Mouse (Mus musculus) gastrocnemius, postnatal 25 days (tissue): ENCODE measurements around the gene Sf3a2. TPM values are rescaled to one million over a fixed set of nuclear protein-coding genes. Genes with fewer than 3 reads are reported as not detected.

Experiments used
- DNase-seq: peaks from one replicate; pipeline ENCODE4 v3.0.0; 2022
- long read RNA-seq, 2 experiments: library from polyadenylated mRNA; stranded (forward); transcript quantifications; one replicate each; pipeline ENCODE4 v2.0.0; 2021
- total RNA-seq, 2 experiments: library from RNA; stranded (reverse); gene quantifications; 1 replicate in 1 of 2; 2 replicates in 1 of 2; pipeline ENCODE4 v1.2.3; 2021

Sf3a2 gene
- 10 to 100 TPM; 24.0 to 24.9 TPM for total RNA-seq
- long read RNA-seq, experiment 1, transcript Sf3a2-203 (9 exons, 2,213 nt), result major isoform, 33 of 40 reads
- long read RNA-seq, experiment 1, partial matches to known transcripts, result 1 of 40 reads
- long read RNA-seq, experiment 1, other reads (novel, unspliced or antisense), result 5 of 40 reads
- long read RNA-seq, experiment 2, transcript Sf3a2-203 (9 exons, 2,213 nt), result major isoform, 31 of 39 reads
- long read RNA-seq, experiment 2, partial matches to known transcripts, result 1 of 39 reads
- long read RNA-seq, experiment 2, other reads (novel, unspliced or antisense), result 6 of 39 reads

DNA sequence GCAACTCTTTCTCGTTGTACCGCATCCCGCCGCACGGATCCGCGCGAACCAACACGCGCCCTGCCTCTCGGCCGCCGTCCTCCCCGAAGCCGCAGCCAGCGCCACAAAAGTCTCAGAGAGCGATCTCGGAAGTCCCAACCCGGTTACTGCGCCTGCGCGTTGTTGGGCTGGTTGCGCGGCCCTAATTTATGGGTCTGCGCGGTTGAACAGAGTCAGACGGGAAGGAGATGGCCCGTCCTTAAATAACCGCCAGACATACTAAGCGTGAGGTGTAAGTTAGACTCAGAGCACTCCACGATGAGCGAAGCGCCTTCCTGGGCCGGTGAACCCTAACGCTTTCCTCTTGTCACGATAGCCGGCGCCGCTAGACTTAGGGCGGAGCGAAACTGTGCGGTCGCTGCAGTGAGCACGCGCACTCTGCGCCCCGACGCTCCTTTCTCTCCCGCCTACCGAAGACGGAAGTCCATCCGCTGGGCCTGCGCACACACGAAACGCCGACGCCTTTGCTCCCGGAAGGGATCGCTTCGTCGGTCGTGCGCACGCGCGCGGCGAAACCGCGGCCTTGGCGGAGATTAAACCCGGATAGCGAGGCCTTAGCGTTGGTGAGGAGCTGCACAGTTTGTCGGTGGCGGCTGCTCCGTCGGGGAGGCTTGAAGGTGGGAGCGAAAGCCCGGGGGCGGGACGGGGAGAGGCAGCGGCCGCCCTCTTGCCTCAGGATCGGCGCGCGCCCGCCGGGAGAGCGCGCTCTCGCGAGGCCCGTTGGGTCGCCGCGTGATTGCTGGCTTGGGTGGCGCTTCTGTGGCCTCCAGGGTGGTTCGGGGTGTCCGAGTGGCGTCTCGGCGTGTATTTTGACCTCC, at the start of gene Sf3a2, which contains the start of gene Plekhj1:
Sf3a2 (plus strand) TSS at position 49 of the 857 bp plus-strand sequence.
Plekhj1 (minus strand) TSS at position 477 of the 857 bp plus-strand sequence.
- DNase-seq, result peak; percentile 94

DNA sequence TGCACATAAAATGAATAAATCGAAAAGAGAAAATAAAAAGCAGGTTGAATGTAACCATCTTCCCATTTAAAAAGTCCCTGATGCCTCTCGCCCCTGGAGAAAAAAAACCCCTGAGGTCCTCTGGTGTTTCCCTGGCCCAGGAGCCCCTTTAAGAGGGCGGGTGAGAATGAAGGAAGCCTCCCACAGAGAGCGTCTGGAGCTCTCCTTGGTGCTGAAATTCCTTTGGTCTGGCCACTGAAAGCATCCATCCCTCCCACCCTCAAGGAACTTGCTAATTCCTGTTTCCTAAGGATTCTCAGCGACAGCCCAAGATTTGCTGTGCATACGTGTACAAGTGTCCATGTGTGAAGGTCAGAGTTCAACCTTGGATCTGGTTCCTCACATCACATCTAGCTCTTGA, 49.4 kb upstream of the Sf3a2 start:
- DNase-seq, result no peak

DNA sequence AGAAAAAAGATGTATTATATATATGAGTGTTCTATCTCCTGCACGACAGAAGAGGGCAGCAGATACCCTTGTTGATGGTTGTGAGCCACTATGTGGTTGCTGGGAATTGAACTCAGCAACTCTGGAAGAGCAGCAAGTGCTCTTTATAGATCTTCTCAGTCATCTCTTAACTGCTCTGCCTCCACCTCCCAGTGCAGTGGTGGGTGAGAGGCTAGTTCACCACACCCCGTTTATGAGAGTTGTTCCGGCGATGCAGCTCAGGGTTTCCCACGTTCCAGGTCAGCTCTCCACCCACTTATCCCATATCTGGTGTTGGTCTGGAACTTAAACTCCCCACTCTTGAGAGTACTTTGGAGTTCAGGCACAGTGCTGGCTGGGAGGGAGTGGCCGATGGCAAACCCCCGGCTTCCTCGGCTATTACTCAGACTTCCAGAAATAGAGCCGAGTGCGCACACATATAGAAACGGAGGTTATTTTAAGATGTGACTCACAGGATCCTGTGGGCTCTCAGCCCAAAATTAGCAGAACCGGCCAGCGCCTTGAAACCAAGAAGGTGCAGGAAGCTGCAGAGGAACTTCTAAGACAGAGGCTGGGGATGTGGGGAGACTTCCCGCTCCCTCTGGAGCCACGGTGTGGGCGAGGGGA, 46.7 kb upstream of the Sf3a2 start:
- DNase-seq, result peak; percentile 83

DNA sequence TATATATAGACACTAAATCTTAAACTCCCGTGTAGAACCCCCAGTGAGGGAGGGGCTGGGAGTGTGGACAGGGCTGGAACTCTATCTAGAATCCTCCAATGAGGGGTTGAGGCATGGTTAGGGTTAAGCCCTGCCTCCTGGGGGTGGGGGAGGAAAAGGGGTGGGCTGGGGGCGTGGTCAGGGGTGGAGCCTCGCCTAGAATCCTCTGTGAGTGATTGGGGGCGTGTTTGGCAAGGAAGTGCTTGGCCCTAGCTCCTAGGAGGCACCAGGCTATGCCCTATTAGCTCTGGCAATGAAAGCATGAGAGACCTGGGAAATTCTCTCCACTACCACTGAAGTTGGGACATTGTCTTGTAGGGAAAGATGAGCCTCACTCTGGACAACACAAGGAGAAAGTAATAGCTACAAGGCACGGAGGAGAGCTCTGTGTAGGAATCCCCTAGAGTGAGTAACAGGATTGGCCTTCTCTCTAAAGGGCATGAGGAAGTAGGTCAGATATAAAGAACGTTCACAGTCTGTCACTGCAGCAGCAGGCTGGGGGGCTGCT, 45.8 kb upstream of the Sf3a2 start:
- peak; percentile 83 for DNase-seq

DNA sequence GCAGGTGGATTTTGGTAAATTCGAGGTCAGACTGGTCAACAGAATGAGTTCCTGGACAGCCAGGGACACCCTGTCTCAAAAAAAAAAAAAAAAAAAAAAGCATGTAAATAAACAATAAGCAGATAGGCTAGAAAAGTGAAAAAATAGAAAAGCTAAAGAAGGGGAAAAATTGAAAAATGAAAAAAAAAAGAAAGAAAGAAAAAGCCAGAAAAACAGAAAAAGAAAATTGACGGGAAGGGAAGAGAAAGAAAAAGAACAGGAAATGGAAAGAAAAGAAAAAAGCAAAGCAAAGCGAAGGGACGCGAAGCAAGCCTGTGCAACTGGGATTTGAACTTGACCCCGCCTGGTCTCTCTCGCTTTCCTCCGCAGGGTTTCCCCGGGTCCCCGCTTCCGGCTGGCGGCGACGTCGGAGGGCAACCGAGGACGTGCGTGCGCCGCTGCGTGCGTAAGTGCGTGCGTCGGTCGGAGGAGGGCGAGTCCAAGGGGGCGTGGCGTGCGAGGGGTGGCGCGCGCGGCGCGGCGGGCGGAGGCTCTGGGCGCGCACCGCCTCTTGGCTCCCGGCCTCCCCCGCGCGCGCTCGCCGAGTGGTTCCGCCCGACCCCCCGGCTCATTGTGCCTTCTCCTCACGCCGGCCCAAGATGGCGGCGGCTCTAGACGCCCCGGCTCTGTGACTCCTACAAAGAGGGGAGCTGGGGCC, 43.3 kb upstream of the Sf3a2 start, which contains the start of gene Dot1l:
Dot1l (plus strand) TSS at position 613 of the 697 bp plus-strand sequence.
- DNase-seq, result peak; percentile 98

DNA sequence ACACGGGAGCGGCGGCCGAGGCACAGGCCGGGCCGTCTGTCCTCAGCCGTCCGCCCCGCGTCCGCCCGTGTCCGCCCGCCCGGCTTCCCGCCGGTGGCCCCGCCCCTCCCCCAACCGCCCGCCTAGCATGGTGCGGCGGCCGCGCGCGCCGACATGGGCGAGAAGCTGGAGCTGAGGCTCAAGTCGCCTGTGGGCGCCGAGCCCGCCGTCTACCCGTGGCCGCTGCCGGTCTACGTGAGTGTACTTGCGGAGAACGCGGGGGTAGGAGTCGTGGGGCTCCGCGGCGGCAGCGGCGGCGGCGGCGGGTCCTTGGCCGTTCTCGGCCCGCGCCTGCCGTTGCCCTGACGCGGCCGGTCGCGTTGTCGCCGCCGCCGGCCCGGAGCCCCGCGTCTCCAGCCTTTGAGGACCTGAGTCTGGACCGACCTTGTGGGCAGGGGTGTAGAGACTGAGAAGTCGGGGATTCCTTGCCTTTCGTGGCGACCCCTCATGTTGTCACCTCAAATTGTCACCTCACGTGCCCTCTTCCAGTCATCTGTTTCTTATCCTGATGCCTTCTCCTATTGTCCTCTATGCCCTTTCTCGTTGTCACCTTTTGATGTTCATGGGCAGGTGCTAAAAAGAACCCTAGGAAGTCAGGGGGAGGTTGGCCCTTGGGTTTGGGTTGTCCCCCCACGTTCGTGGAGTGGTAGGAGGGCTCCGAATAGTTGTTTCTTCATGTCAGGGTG, 42.5 kb upstream of the Sf3a2 start:
- no peak for DNase-seq

DNA sequence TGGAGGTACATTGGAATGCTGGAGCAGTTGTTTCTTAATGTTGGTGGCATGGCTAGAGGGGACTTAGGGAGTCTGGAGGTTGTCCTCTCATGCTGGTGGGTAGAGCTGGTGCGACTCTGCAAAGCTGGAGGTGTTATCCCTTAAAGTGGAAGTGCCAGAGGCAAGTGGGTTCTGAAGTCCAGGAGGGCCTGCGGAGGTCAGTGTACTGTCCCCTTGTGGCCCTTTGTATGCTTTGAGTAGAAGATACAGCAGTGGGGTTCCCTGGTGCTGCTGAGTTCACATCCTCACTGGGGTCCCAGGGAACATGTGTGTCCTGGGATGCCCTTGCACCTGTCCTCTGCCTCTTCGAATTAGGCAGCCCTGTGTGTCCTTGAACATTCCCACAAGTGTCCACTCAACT, 41.9 kb upstream of the Sf3a2 start:
- no peak for DNase-seq

DNA sequence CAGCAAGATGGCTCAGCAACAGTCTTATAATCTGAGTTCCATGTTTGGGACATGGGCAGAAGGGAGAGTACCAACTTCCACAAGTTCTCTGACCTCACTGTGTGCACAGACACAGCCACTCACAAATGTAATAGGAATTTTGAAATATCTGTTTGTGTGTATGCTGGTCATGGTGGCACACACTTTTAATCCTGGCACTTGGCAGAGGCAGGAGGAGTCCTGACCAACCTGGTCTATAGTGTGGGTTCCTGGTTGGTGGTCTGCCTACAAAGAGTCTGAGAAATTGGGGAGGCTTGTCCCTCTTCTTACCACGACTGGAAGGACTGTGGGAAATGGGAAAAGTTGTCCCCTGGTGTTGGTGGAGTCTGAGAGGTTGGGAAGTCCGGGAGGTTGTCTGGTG, 41.5 kb upstream of the Sf3a2 start:
- DNase-seq, result no peak

DNA sequence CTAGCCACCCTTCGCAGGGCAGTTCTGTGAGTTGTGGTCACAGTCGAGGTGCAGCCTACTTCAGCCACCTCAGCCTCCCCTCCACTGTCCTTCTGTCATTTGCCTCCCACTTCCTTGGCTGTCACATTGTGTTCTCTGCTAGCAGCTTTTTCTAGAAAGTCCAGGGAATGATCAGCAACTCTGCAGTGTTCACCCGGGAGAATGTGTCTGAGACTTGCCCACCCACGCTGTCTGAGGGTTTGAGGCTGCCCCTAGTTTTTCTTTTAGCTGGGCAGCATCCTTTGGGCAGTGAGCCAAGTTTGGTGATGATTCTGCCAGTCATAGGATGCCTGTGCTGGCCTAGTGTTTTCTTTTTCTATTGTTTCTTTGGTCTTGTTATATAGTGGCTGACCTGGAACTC, 41.0 kb upstream of the Sf3a2 start:
- no peak for DNase-seq

DNA sequence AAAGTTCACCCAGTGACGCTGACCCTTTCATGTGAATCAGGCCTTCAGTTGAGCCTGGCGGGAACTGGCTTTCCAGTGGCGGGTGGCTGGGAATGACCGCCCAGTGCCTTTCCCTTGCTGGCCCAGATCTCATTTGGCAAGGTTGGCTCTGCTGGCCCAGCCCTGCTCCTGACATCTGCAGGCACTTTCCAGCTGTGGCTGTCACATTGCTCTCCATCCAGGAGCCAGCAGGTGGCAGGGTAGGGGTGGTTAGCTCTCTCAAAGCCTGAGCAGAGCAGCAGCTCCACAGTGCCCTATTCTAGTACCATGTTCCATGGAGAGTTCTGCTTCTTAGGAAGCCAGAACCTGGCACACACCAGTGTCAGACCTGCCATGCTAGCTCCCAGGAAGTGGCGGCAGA, 40.3 kb upstream of the Sf3a2 start:
- DNase-seq, result peak; percentile 91

DNA sequence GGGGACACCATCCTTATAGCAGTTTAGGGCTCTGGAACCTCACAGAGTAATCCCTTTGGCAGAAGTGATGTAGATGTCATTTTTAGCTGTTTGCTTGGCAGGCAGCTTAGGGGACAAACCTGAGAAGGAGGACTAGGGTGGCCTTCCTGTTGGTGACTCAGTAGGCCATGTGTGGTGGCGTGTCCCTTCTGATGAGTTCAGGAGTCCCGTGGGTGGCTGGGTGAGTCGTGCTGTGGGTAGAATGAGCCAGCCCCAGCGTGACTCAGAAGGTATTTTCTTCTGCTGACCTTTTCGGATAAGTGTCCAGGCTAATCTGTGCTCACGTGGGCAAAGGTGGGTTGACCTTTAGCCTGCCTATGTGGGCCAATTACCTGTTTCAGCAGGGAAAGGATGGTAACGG, 39.3 kb upstream of the Sf3a2 start:
- DNase-seq, result no peak

DNA sequence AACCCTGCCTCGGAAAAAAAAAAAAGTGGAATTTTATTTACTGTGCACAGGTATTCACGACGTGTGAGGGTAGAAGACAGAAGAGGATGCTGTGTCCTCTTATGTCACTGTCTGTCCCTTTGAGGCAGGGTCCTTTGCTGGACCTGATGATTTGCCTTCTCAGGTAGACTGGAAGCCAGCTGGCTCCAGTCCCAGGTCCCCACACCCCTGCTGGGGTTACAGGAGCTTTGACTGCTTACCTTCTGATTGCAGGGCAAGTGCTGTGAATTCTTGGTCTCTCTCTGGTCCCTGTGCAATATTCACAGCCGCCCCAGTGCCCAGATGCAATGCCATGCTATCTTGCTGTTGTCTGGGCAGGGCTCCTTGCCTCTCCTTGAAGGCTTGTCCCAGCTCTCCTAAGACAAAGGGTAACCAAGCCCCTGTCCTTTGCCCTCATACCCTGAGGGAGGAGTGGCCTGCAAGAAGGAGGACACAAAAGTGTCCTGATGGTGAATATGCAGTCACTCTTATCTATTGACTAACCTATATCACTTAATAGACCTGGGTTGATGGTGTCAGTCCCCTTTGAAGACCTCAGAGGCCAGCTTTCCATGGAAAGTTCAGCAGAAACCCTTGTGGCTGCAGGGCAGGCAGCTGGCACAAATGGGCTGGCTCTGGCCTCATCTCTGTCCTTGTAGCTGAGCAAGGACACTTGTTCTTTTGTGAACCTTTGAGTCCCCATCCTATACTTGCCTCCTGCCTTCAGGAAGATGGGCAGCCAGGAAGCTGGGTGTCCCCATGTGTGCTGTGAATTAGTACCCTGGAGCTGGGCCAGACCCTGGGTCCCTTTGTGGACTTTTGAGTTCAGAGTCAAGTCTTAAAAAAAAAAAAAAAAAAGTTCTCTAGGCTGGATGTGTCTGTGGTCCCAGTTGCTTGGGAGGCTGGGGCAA, 37.1 kb upstream of the Sf3a2 start:
- no peak for DNase-seq

DNA sequence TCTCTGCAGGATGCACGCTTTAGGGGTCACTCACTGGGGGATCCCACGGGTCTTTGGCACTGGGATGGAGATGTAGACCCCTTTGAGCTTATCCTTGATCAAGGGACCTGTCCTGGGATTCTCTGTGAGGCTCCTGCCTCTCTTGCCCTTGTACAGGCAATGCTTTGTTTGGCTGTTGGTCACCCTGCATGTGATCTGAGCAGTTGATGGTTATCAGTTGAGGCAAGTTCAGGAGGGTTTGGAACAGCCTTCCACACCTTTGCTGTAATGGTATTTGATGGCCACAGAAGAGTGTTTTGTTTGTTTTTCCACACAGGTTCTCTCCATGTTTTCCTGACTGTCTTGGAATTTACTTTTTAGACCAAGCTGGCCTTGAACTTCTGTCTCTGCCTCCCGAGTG, 36.2 kb upstream of the Sf3a2 start:
- no peak for DNase-seq

DNA sequence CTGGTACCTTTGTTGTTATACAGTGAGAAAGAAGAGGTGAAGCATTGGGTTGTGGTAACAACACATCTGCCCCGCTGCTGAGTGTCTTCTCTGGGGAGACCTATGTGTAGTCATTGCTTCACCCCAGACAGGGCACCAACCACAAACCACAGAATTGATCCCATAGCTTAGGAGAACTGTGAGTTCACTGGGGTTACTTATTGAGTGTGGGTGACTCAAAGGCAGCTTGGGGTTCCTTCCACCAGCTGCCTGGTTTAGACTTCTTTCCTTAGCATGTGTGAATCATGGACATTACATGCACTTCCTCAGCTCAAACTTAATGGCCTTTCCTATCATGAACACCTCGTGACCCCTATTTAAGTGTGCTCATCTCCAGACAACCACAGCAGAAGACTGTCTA, 34.5 kb upstream of the Sf3a2 start:
- DNase-seq, result no peak

DNA sequence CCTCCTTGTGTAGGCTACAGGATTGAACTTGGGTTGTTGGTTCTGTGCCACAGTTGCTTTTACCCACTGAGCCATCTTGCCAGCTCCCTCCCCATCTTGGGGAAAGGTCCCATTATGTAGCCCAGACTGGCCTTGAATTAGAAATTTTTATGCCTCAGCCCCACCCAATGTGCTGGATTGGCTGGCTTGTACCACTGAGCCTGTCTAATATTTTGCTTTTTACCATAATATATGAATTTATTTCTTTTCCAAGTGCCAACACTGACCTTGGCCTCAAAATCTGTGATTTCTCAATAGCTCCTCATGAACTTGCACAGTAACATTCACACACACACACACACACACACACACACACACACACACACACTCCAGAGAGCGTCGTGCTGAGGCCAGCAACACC, 32.3 kb upstream of the Sf3a2 start:
- no peak for DNase-seq

DNA sequence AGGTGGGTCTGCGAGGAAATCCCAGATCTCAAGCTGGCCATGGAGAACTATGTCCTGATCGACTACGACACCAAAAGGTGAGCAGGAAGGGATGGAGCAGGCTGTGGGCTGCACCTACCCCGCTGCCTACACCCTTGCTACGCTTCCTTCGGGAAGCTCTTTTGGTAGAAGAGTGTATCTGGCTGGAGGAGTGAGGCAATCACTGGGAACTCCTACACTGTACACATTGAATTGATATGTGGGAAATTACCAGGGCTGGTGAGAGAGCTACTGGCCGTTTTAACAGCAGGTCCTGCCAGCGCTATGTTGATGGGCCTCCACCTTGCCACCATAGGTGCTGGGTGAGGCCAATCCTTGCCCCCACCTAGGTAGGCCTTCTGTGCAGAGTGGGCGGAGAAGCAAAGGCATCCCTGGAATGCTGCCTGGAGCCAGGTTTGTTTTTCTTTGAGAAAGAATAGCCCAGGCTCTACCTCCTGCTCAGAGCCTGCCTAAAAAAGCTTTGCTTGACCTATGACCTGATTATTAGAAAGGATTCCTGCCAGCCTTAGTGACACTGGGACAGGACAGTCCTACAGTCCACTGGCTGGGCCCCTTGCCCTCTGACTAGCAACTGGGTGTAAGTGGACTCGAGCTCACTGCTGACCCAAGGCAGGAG, 31.7 kb upstream of the Sf3a2 start:
- DNase-seq, result no peak

DNA sequence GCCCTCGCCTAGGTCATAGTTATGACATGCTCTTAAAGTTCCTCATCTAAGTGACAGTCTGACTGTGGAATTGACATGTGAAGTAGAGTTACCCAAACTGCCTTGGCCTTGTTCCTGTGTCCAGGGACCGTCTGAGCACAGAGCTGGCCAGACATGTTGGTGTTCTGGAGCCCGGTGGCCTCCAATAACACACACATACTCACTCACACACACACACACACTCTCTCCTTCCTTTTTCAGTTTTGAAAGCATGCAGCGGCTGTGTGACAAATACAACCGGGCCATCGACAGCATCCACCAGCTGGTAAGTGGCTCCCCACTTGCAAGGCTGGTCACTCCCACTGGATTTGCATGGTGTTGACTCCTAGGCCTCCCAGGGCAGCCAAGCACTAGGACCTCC, 29.6 kb upstream of the Sf3a2 start:
- no peak for DNase-seq

DNA sequence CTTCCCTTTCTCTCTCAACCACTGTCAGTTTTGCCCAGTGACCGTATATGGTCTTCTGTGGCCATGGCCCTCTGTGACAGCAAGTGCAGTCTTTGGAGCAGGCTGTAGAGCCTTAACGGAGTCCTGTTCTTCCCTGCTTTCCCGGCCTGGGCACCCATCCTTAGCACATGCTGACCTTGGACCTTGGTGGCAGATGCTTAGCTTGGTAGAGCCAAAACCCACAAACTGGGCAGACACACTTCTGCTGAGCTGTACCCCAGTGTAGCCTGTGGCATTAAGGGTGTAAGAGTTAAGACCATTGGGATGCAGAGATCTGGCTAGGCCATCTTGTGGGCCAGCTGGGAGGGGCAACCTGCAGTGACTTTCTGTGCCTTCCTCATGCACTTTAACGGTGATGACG, 24.2 kb upstream of the Sf3a2 start:
- no peak for DNase-seq

DNA sequence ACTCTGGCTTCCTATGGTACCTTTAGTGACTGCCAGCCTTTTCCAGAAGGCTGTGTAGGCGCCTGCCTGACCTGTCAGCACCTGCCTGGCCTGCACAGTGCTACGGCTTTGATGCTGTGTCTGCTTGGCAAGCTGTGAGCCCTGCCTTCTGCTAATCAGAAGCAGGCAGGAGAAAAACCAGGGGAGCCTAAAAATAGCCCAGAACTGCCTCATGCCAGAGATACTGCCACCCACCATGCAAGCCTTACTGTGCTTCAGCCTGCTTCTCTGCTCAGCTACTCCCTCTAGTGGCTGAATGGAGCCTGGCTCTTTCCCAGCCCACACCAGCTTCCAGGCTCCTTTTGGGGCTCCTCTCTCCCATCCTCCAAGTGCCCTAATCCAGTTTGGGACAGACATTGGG, 23.4 kb upstream of the Sf3a2 start:
- peak; percentile 83 for DNase-seq

DNA sequence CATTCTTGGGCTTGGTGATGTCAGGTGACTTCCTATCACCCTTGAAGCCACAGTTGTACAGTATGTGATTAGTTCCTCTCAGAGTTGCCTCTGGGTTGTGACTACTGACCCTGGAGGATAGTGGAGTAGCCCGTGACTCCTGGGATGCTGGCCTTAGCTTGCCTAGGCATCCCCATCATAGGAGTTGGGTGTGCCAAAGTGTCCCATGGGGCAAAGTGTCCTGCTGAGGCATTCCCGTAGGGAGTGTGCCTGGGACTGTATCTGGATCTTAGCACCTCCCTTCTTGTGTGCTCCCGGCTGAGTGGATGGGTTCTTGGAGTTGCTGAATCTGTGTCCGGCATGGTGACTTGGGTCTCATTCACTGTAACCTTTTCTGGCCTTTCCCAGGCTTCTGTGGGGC, 23.0 kb upstream of the Sf3a2 start:
- DNase-seq, result no peak
